Mouse (Mus musculus) MEL (cell line): ENCODE measurements around the gene Il31ra. TPM values are rescaled to one million over a fixed set of nuclear protein-coding genes. Genes with fewer than 3 reads are reported as not detected.

ENCODE experiments used
- DNase-seq: peaks from one replicate; pipeline ENCODE4 v3.0.0; 2011; ENCODE audit warnings: low read depth, low spot score
- H3K27ac ChIP-seq: 2 replicates; pipeline ENCODE4 v1.5.1; 2012; ENCODE audit warnings: low read depth, mild to moderate bottlenecking, control low read depth, low read length, moderate library complexity; ENCODE audit not compliant: control insufficient read depth
- H3K27me3 ChIP-seq, 2 experiments: fragments of 150-350 bp in 1 of 2; sonication (generic) in 1 of 2; 2 replicates each; pipeline ENCODE4 v1.6.1; 2012; ENCODE audit warnings: low read length in 2 of 2, mild to moderate bottlenecking in 2 of 2, improper control_type of control experiment in 1 of 2, moderate library complexity in 1 of 2; ENCODE audit not compliant: insufficient read depth in 2 of 2, control insufficient read depth in 1 of 2
- H3K36me3 ChIP-seq, 2 experiments: 2 replicates each; pipeline ENCODE4 v1.6.1; 2012 to 2014; ENCODE audit warnings: low read length in 2 of 2, improper control_type of control experiment in 1 of 2, inconsistent platforms in 1 of 2, mild to moderate bottlenecking in 1 of 2; ENCODE audit not compliant: insufficient read depth in 2 of 2, control insufficient read depth in 1 of 2
- H3K4me1 ChIP-seq, 2 experiments: fragments of 150-350 bp in 1 of 2; sonication (generic) in 1 of 2; 2 replicates each; pipeline ENCODE4 v1.6.1; 2012; ENCODE audit warnings: low read length in 2 of 2, improper control_type of control experiment in 1 of 2, mild to moderate bottlenecking in 1 of 2; ENCODE audit not compliant: insufficient read depth in 2 of 2, control insufficient read depth in 1 of 2
- H3K4me3 ChIP-seq, 2 experiments: fragments of 150-350 bp in 1 of 2; sonication (generic) in 1 of 2; 2 replicates each; pipeline ENCODE4 v1.5.1; 2012; ENCODE audit warnings: low read depth in 2 of 2, low read length in 2 of 2, mild to moderate bottlenecking in 2 of 2, moderate library complexity in 2 of 2, control low read depth in 1 of 2, improper control_type of control experiment in 1 of 2; ENCODE audit not compliant: control insufficient read depth in 1 of 2, insufficient read depth in 1 of 2
- H3K79me2 ChIP-seq: 2 replicates; pipeline ENCODE4 v1.6.1; 2012; ENCODE audit warnings: mild to moderate bottlenecking, low read length, moderate library complexity; ENCODE audit not compliant: control insufficient read depth, poor library complexity, insufficient read depth
- H3K9ac ChIP-seq: 2 replicates; pipeline ENCODE4 v1.6.1; 2012; ENCODE audit warnings: low read depth, mild to moderate bottlenecking, control low read depth, low read length, moderate library complexity; ENCODE audit not compliant: control insufficient read depth, poor library complexity, severe bottlenecking
- H3K9me3 ChIP-seq: fragments of 150-350 bp; sonication (generic); replicated peaks from 2 replicates; pipeline ENCODE4 v1.6.1; 2012; ENCODE audit warnings: mild to moderate bottlenecking, low read length, improper control_type of control experiment, moderate library complexity; ENCODE audit not compliant: insufficient read depth
- BHLHE40 ChIP-seq: IDR thresholded peaks from 2 replicates; pipeline ENCODE4 v1.6.1; 2012; ENCODE audit warnings: low read depth, mild to moderate bottlenecking, inconsistent platforms, low read length, improper control_type of control experiment, borderline replicate concordance
- CHD1 ChIP-seq: IDR thresholded peaks from 2 replicates; pipeline ENCODE4 v1.6.1; 2012; ENCODE audit warnings: low read depth, mild to moderate bottlenecking, inconsistent platforms, low read length, improper control_type of control experiment
- E2F4 ChIP-seq: IDR thresholded peaks from 2 replicates; pipeline ENCODE4 v1.6.1; 2011; ENCODE audit warnings: low read depth, low read length, improper control_type of control experiment, borderline replicate concordance
- EP300 ChIP-seq, 2 experiments: IDR thresholded peaks; 2 replicates each; pipeline ENCODE4 v1.6.1; 2011; ENCODE audit warnings: improper control_type of control experiment in 2 of 2, low read length in 2 of 2, low read depth in 1 of 2, mild to moderate bottlenecking in 1 of 2
- ETS1 ChIP-seq: IDR thresholded peaks from 2 replicates; pipeline ENCODE4 v1.6.1; 2012; ENCODE audit warnings: low read depth, mild to moderate bottlenecking, inconsistent platforms, low read length, improper control_type of control experiment, moderate library complexity
- GABPA ChIP-seq: IDR thresholded peaks from 2 replicates; pipeline ENCODE4 v1.6.1; 2012; ENCODE audit warnings: low read depth, mild to moderate bottlenecking, inconsistent platforms, low read length, improper control_type of control experiment, moderate library complexity
- GATA1 ChIP-seq: IDR thresholded peaks from 2 replicates; pipeline ENCODE4 v1.6.1; 2011; ENCODE audit warnings: low read depth, low read length, improper control_type of control experiment
- JUND ChIP-seq: IDR thresholded peaks from 2 replicates; pipeline ENCODE4 v1.6.1; 2011; ENCODE audit warnings: low read depth, mild to moderate bottlenecking, improper control_type of control experiment, low read length
- MAX ChIP-seq: IDR thresholded peaks from 2 replicates; pipeline ENCODE4 v1.6.1; 2011; ENCODE audit warnings: low read length, improper control_type of control experiment
- MAZ ChIP-seq: IDR thresholded peaks from 2 replicates; pipeline ENCODE4 v1.6.1; 2012; ENCODE audit warnings: low read depth, mild to moderate bottlenecking, inconsistent platforms, low read length, improper control_type of control experiment
- MEF2A ChIP-seq: IDR thresholded peaks from 2 replicates; pipeline ENCODE4 v1.6.1; 2014; ENCODE audit warnings: low read depth, mild to moderate bottlenecking, inconsistent platforms, low read length, improper control_type of control experiment; ENCODE audit not compliant: poor library complexity, insufficient replicate concordance, severe bottlenecking; ENCODE audit errors: extremely low read depth
- MXI1 ChIP-seq: IDR thresholded peaks from 2 replicates; pipeline ENCODE4 v1.6.1; 2011; ENCODE audit warnings: mild to moderate bottlenecking, low read depth, low read length, improper control_type of control experiment
- MYB ChIP-seq: IDR thresholded peaks from 2 replicates; pipeline ENCODE4 v1.6.1; 2011; ENCODE audit warnings: mild to moderate bottlenecking, low read depth, low read length, improper control_type of control experiment
- NELFE ChIP-seq: IDR thresholded peaks from 2 replicates; pipeline ENCODE4 v1.6.1; 2011; ENCODE audit warnings: low read depth, low read length, improper control_type of control experiment
- RCOR1 ChIP-seq: IDR thresholded peaks from 2 replicates; pipeline ENCODE4 v1.6.1; 2012; ENCODE audit warnings: low read depth, mild to moderate bottlenecking, inconsistent platforms, low read length, improper control_type of control experiment
- SIN3A ChIP-seq: IDR thresholded peaks from 2 replicates; pipeline ENCODE4 v1.6.1; 2012; ENCODE audit warnings: low read length, improper control_type of control experiment, inconsistent platforms
- TBP ChIP-seq: IDR thresholded peaks from 2 replicates; pipeline ENCODE4 v1.8.0; 2011; ENCODE audit warnings: low read depth, low read length, improper control_type of control experiment
- TCF12 ChIP-seq: IDR thresholded peaks from 2 replicates; pipeline ENCODE4 v1.6.1; 2014; ENCODE audit warnings: low read depth, mild to moderate bottlenecking, inconsistent platforms, low read length, improper control_type of control experiment, moderate library complexity
- USF1 ChIP-seq: IDR thresholded peaks from 2 replicates; pipeline ENCODE4 v1.6.1; 2014; ENCODE audit warnings: low read depth, mild to moderate bottlenecking, inconsistent platforms, low read length, improper control_type of control experiment, moderate library complexity
- USF2 ChIP-seq, 2 experiments: IDR thresholded peaks; 2 replicates each; pipeline ENCODE4 v1.6.1; 2011 to 2012; ENCODE audit warnings: improper control_type of control experiment in 2 of 2, low read length in 2 of 2, borderline replicate concordance in 1 of 2, inconsistent platforms in 1 of 2, low read depth in 1 of 2, mild to moderate bottlenecking in 1 of 2; ENCODE audit not compliant: insufficient read depth in 1 of 2
- ZC3H11A ChIP-seq: IDR thresholded peaks from 2 replicates; pipeline ENCODE4 v1.6.1; 2012; ENCODE audit warnings: low read depth, mild to moderate bottlenecking, inconsistent platforms, low read length, improper control_type of control experiment
- ZKSCAN1 ChIP-seq: IDR thresholded peaks from 2 replicates; pipeline ENCODE4 v1.6.1; 2012; ENCODE audit warnings: low read depth, mild to moderate bottlenecking, inconsistent platforms, low read length, improper control_type of control experiment, moderate library complexity
- ZMIZ1 ChIP-seq: IDR thresholded peaks from 2 replicates; pipeline ENCODE4 v1.6.1; 2012; ENCODE audit warnings: low read depth, mild to moderate bottlenecking, inconsistent platforms, low read length, improper control_type of control experiment, moderate library complexity
- ZNF384 ChIP-seq: IDR thresholded peaks from 2 replicates; pipeline ENCODE4 v1.6.1; 2012; ENCODE audit warnings: low read depth, mild to moderate bottlenecking, inconsistent platforms, low read length, improper control_type of control experiment
- polyA plus RNA-seq, 2 experiments: library from polyadenylated mRNA; stranded (reverse) in 1 of 2; unstranded in 1 of 2; fragments of >175 nt in 1 of 2; fragments of >200 nt in 1 of 2; gene quantifications; 2 replicates each; pipeline versions ENCODE4 v1.2.1 to v1.2.4; 2012; ENCODE audit warnings: low replicate concordance in 2 of 2, low read depth in 1 of 2; ENCODE audit not compliant: insufficient read length in 2 of 2, insufficient read depth in 1 of 2, missing spikeins in 1 of 2
- total RNA-seq: library from RNA; depleted of rRNA; stranded (reverse); fragments of 300-350 nt; gene quantifications from 2 replicates; pipeline ENCODE4 v1.2.3, GENCODE M21; 2012

Gene Il31ra
- total and polyA plus RNA-seq, 3 experiments, result 2.1 to 2.2 TPM; not detected in 1

DNA sequence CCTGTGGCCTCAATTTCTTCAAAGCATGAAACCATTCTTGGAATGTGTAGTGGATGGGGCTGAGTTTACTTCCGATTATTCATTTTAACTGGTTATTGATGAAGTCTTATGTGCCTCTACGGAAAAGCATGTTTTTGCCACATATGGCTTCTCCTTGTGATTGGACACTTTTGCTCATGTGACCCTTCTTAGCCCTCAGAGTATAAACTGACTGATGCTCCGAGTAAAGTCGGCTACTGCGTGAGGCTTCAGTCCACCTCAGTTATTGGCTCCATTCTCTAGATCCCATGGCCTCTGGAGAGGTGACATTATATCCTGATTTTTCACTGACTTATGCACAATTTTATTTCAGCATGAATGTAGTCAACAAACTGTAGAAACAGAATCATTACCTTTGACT lies 40.9 kb downstream of the Il31ra start:
- H3K36me3 ChIP-seq, result peaks cover 0 to 8% of the 10 kb centered on the region in 2 experiments; a peak in 2 of 4 replicates
- H3K27me3 ChIP-seq, result no peaks in the 10 kb centered on the region
- no peak overlapping the region for H3K27ac ChIP-seq
- no peak overlapping the region for H3K9ac ChIP-seq
- no peak for DNase-seq
- TF ChIP-seq ZC3H11A (no peak), USF2 (IDR thresholded peaks at IDR 0.05; ENCODE audit: borderline replicate concordance in 1 of 2, insufficient read depth in 1 of 2, low read depth in 1 of 2, low read length in 2 of 2) (peak in 1 of 2 experiments; percentile 27; a peak in 1 of 4 replicates), ETS1 (no peak), MAX (no peak), CHD1 (no peak), MAZ (no peak), GABPA (no peak), E2F4 (no peak), MEF2A (no peak), USF1 (peak; percentile 61; the same call in 1 of the 2 replicates)
- TF ChIP-seq, all 39 proteins: peak for 2
- H3K79me2 ChIP-seq, result no peaks in the 10 kb centered on the region
- H3K9me3 ChIP-seq, result no peaks in the 10 kb centered on the region; the same call in 1 of the 2 replicates
- H3K4me3 ChIP-seq, result no peak overlapping the region
- H3K4me1 ChIP-seq, result peaks cover 9 to 13% of the 10 kb centered on the region in 2 experiments

- Histone ChIP-seq H3K9me3 (no peaks in the 10 kb centered on the region), H3K9ac (peak overlapping the region; percentile 24; the same call in 1 of the 2 replicates), H3K79me2 (no peaks in the 10 kb centered on the region), H3K4me1 (peaks cover 9 to 13% of the 10 kb centered on the region in 2 experiments), H3K27ac (peak overlapping the region; percentile 81), H3K27me3 (no peaks in the 10 kb centered on the region), H3K36me3 (peaks cover 0 to 8% of the 10 kb centered on the region in 2 experiments; a peak in 2 of 4 replicates), H3K4me3 (peak overlapping the region; percentile 31 to 38; a peak in 3 of 4 replicates)
- TF ChIP-seq NELFE (peak; percentile 35; the same call in 1 of the 2 replicates), JUND (0 out of 2 replicates have a peak, but pooled peaks have one; percentile 22), TCF12 (peak; percentile 65), MXI1 (0 out of 2 replicates have a peak, but pooled peaks have one; percentile 33), ZC3H11A (no peak), BHLHE40 (0 out of 2 replicates have a peak, but pooled peaks have one; percentile 25), ETS1 (peak; percentile 71), ZMIZ1 (no peak), MEF2A (no peak), ZNF384 (peak; percentile 65), EP300 (IDR thresholded peaks at IDR 0.05; ENCODE audit: low read depth in 1 of 2, low read length in 2 of 2) (peak; percentile 83 to 96), ZKSCAN1 (no peak), RCOR1 (peak; percentile 90), MYB (peak; percentile 98), SIN3A (peak; percentile 63), CHD1 (0 out of 2 replicates have a peak, but pooled peaks have one; percentile 83), TBP (0 out of 2 replicates have a peak, but pooled peaks have one; percentile 46), MAZ (0 out of 2 replicates have a peak, but pooled peaks have one; percentile 32), GATA1 (0 out of 2 replicates have a peak, but pooled peaks have one; percentile 3)
- DNase-seq, result peak; percentile 83
These were observed 42.3 kb downstream of the Il31ra start for GRCm38 (mm10) chr13:112551641-112552548.
